Mouse (Mus musculus) forebrain, embryonic 15.5 days (tissue): ENCODE results near the gene Pkd1l1. TPM values are rescaled to one million over a fixed set of nuclear protein-coding genes. Genes with fewer than 3 reads are reported as not detected.
A peak's percentile ranks its signal among the peaks of the same experiment; 100 is the strongest.

Experiments
- ATAC-seq: fragments of 200-750 bp; cut with Nextera tagmentation; replicated peaks from 2 replicates; pipeline ENCODE4 v1.8.0; 2017; ENCODE audit warnings: mild to moderate bottlenecking, moderate TSS enrichment, moderate library complexity
- H3K27ac ChIP-seq: fragments of 300-500 bp; sonication (generic); replicated peaks from 2 replicates; pipeline ENCODE4 v1.5.1; 2015; ENCODE audit warnings: mild to moderate bottlenecking, inconsistent platforms
- H3K27me3 ChIP-seq: fragments of 300-500 bp; sonication (generic); 2 replicates; pipeline ENCODE4 v1.6.1; 2015; ENCODE audit warnings: inconsistent platforms
- H3K36me3 ChIP-seq: fragments of 300-500 bp; sonication (generic); 2 replicates; pipeline ENCODE4 v1.6.1; 2015; ENCODE audit warnings: mild to moderate bottlenecking, inconsistent platforms
- H3K4me1 ChIP-seq: fragments of 300-500 bp; sonication (generic); 2 replicates; pipeline ENCODE4 v1.6.1; 2015; ENCODE audit warnings: inconsistent platforms
- H3K4me2 ChIP-seq: fragments of 300-500 bp; sonication (generic); replicated peaks from 2 replicates; pipeline ENCODE4 v1.6.1; 2015; ENCODE audit warnings: mild to moderate bottlenecking, inconsistent platforms
- H3K4me3 ChIP-seq: fragments of 300-500 bp; sonication (generic); 2 replicates; pipeline ENCODE4 v1.5.1; 2015; ENCODE audit warnings: mild to moderate bottlenecking, inconsistent platforms
- H3K9ac ChIP-seq: fragments of 300-500 bp; sonication (generic); replicated peaks from 2 replicates; pipeline ENCODE4 v1.6.1; 2015; ENCODE audit warnings: mild to moderate bottlenecking, inconsistent platforms
- H3K9me3 ChIP-seq: fragments of 300-500 bp; sonication (generic); 2 replicates; pipeline ENCODE4 v1.6.1; 2016; ENCODE audit warnings: inconsistent platforms
- WGBS: fragments of 180-500 bp; shearing (Covaris S2); methylation state at CpG from one replicate; pipeline ENCODE4 v1.1.7; 2015; ENCODE audit warnings: mixed read lengths; 5-methylcytosine and 5-hydroxymethylcytosine counted together
- polyA plus RNA-seq: library from polyadenylated mRNA; unstranded; fragments of >200 nt; fragmentation: Nextera tagmentation; extraction: Ambion mirVana; gene quantifications from 2 replicates; pipeline ENCODE4 v1.2.1, GENCODE M21; 2015

The Pkd1l1 gene
- polyA plus RNA-seq, 1 experiment from 2014 or later, result 0.27 TPM

DNA sequence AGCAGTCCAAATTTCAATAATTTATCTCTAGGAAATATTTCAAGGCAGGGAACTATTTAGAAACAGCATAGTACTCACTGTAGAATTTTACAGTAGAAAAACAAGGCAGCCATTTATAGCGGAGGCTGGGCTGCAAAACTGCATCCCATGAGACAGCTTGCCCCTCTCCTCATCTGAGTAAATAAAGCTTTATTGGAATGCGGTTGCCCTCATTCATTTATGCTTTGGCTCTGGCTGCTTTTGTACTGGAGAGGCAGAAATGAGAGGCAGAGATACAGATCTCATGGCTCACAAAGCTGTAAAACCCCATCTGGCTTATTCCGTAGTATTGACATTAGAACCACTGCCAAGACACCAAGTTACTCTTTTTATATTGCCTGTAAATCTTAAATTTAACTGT, 193.6 kb downstream of the Pkd1l1 start:
- no peaks in the 10 kb centered on the region for H3K9me3 ChIP-seq
- 47% methylated on average over 3 of the region's 3 CpGs for WGBS
- peak; percentile 72 for ATAC-seq
- no peak overlapping the region for H3K27ac ChIP-seq
- no peak overlapping the region for H3K4me2 ChIP-seq
- H3K4me1 ChIP-seq, result no peaks in the 10 kb centered on the region
- H3K9ac ChIP-seq, result no peak overlapping the region
- H3K36me3 ChIP-seq, result no peaks in the 10 kb centered on the region
- no peak overlapping the region for H3K4me3 ChIP-seq
- H3K27me3 ChIP-seq, result no peaks in the 10 kb centered on the region

Other genes with a start within 250 kb of the Pkd1l1 start
- gene Hus1, start 37.9 kb upstream of the Pkd1l1 start, polyA plus RNA-seq, result 9.3 and 10.0 TPM in 2 replicates
- 0.64 and 1.6 TPM in 2 replicates for gene Gm11992, start 75.3 kb upstream of the Pkd1l1 start, polyA plus RNA-seq
- not detected in 2 replicates for gene Sun3, start 75.7 kb upstream of the Pkd1l1 start, polyA plus RNA-seq
- gene Upp1, start 144.8 kb upstream of the Pkd1l1 start, polyA plus RNA-seq, result 1.6 and 1.8 TPM in 2 replicates
- 0.01 and 0.03 TPM in 2 replicates for gene Abca13, start 218.7 kb upstream of the Pkd1l1 start, polyA plus RNA-seq